Comparison of ENCODE assay signal across 29 mouse cellular contexts in the genomic region with DNA sequence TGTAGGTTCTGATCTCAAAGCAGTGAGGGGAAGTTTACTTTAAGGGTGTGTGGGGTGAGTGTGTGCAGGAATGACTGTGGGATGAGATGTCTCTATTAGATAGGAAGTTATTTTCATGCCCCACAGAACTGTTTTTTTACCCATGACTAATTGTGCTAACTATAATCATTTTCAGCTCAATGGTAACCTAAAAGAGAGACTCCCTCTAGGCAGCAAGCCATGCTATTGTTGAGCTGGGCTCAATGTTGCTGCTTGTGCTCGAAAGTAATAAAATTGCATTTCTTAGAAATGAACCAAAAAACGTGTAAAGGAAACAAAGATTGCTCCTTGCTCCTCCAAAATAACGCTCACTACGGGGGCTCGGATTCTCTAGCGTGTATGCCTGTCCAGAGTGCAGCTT.
DNase-seq lines count a peak whose midpoint lies in the region; ATAC-seq and TF ChIP-seq lines count a peak whose summit lies in the region.
"Had no signal": no experiment of that assay in that cellular context is flagged by ENCODE, and none has a peak within 500 bp of the region (broad histone marks: within the 10 kb centered on the region; RNA-seq: fewer than 3 reads in every experiment).

No protein-coding gene starts in this region.

- no peaks in the 10 kb centered on the region for H3K27me3 ChIP-seq in hindbrain, embryonic 10.5 days (ENCODE audit: insufficient read depth, poor library complexity, severe bottlenecking)
- H3K27me3 ChIP-seq in hindbrain, embryonic 13.5 days = no peaks in the 10 kb centered on the region
- H3K27me3 ChIP-seq: CH12.LX; embryonic facial prominence, embryonic 13.5 days; embryonic facial prominence, embryonic 15.5 days; forebrain, embryonic 13.5 days; forebrain, embryonic 15.5 days had no signal

- no peak for ATAC-seq in hindbrain, embryonic 13.5 days (ENCODE audit: low FRiP score)
- ATAC-seq: activated CD4-positive, CD25-positive, alpha-beta regulatory T cell, adult 4 months; CD4-positive, CD25-positive, alpha-beta regulatory T cell, adult 4 months; forebrain, embryonic 13.5 days; forebrain, embryonic 15.5 days; forebrain, postnatal 0 days; Patski had no signal

- no peak for DNase-seq in hindbrain, embryonic 10.5 days (ENCODE audit: low spot score)
- DNase-seq in left cerebral cortex, adult 2 months (ENCODE audit: extremely low spot score in 1 of 2, low spot score in 2 of 2) = no peak
- DNase-seq in left cerebral cortex, postnatal 4 days = no peak
- peak; percentile 60 for DNase-seq in brain, adult 2 months (ENCODE audit: low read depth, low spot score)
- DNase-seq in lung, postnatal 25 days (ENCODE audit: low spot score) = no peak
- DNase-seq: adrenal gland, adult 8-10 months; adrenal gland, postnatal 14 days; adrenal gland, postnatal 36 days; B cell, adult 2 months; cerebellum, adult 11 months; cerebellum, adult 18-20 months; cerebellum, adult 8-10 months; cerebellum, adult 9-11 months; cerebellum, postnatal 14 days; cerebellum, postnatal 36 days; embryo, embryonic 11 days; forebrain, postnatal 0 days had no signal

- no peaks in the 10 kb centered on the region for H3K9me3 ChIP-seq in hindbrain, embryonic 10.5 days
- no peaks in the 10 kb centered on the region for H3K9me3 ChIP-seq in hindbrain, embryonic 13.5 days
- H3K9me3 ChIP-seq: embryonic facial prominence, embryonic 13.5 days; embryonic facial prominence, embryonic 15.5 days; forebrain, embryonic 10.5 days; forebrain, embryonic 13.5 days; forebrain, embryonic 15.5 days had no signal

- TF ChIP-seq CTCF in left cerebral cortex, adult 2 months (IDR thresholded peaks at IDR 0.05) = no peak; the same call in 1 of the 2 replicates

- 81% methylated on average over 6 of the region's 6 CpGs for WGBS in hindbrain, embryonic 10.5 days
- 77% methylated on average over 6 of the region's 6 CpGs for WGBS in hindbrain, embryonic 13.5 days

- intact Hi-C loops in left cerebral cortex, adult 2 months (cut with DNase I) = loop anchor here (5.0 kb wide), 1 partner anchor 83 kb away; no protein-coding TSS in a partner anchor
- intact Hi-C loops in left cerebral cortex, postnatal 4 days (cut with DNase I) = no loop called here

- no peaks in the 10 kb centered on the region for H3K36me3 ChIP-seq in hindbrain, embryonic 10.5 days
- H3K36me3 ChIP-seq in hindbrain, embryonic 13.5 days = no peaks in the 10 kb centered on the region
- H3K36me3 ChIP-seq: embryonic facial prominence, embryonic 13.5 days; embryonic facial prominence, embryonic 15.5 days; forebrain, embryonic 10.5 days; forebrain, embryonic 15.5 days; G1E had no signal

- 0 out of 2 replicates have a peak overlapping the region, but pooled peaks have one; percentile 46 for H3K27ac ChIP-seq in hindbrain, embryonic 10.5 days
- no peak overlapping the region for H3K27ac ChIP-seq in hindbrain, embryonic 13.5 days
- H3K27ac ChIP-seq in left cerebral cortex, adult 2 months = peak overlapping the region; percentile 16; the same call in 1 of the 2 replicates
- H3K27ac ChIP-seq: embryonic facial prominence, embryonic 13.5 days; embryonic facial prominence, embryonic 15.5 days; forebrain, embryonic 10.5 days; forebrain, embryonic 13.5 days; forebrain, embryonic 15.5 days had no signal

- no peak overlapping the region for H3K4me3 ChIP-seq in hindbrain, embryonic 10.5 days
- H3K4me3 ChIP-seq in hindbrain, embryonic 13.5 days = no peak overlapping the region
- H3K4me3 ChIP-seq in left cerebral cortex, adult 2 months = no peak overlapping the region
- H3K4me3 ChIP-seq: embryonic facial prominence, embryonic 13.5 days; embryonic facial prominence, embryonic 15.5 days; erythroblast, embryonic 14.5 days; forebrain, embryonic 10.5 days; forebrain, embryonic 13.5 days; forebrain, embryonic 15.5 days had no signal

- peaks cover 37% of the 10 kb centered on the region for H3K4me1 ChIP-seq in hindbrain, embryonic 10.5 days (replicated peaks)
- H3K4me1 ChIP-seq in hindbrain, embryonic 13.5 days (replicated peaks) = peaks cover 17% of the 10 kb centered on the region
- H3K4me1 ChIP-seq: forebrain, embryonic 15.5 days had no signal

- no peak overlapping the region for H3K4me2 ChIP-seq in hindbrain, embryonic 13.5 days
- H3K4me2 ChIP-seq: embryonic facial prominence, embryonic 13.5 days; embryonic facial prominence, embryonic 15.5 days; forebrain, embryonic 13.5 days; forebrain, embryonic 15.5 days had no signal

- H3K9ac ChIP-seq in hindbrain, embryonic 13.5 days = no peak overlapping the region
- H3K9ac ChIP-seq: embryonic facial prominence, embryonic 13.5 days; embryonic facial prominence, embryonic 15.5 days; forebrain, embryonic 13.5 days; forebrain, embryonic 15.5 days; forebrain, postnatal 0 days had no signal
